Mouse (Mus musculus): Measurements from ENCODE around the gene Armh2.

The Armh2 gene

GRCm38 (mm10) chr13:24741028-24741427, at the start of gene Armh2:
Armh2 (plus strand) TSS chr13:24741232.
- in situ Hi-C loops (cut with MboI, MseI) = loop anchor here (5.0 to 10.0 kb wide), 2 partner anchors 39 to 184 kb away; no protein-coding TSS in a partner anchor

DNA sequence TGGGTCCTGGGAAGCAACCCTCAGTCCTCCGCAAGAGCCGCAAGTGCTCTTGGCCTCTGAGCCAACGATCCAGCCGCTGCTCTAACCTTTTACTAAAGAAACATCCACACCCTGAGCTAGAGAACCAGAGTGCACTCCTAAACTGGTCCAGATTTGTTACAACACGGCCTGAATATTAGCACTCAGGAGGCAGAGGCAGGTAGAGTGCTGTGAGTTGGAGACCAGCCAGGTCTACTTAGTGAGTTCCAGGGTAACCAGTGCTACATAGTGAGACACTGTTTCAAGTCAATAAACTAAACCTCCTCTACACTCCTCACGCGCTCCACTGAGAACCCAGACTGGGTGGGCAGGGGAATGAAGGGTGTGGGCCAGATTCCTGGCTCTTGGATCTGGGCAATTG, 47.7 kb upstream of the Armh2 start:
- in situ Hi-C loops (cut with MboI, MseI) = no loop called here

DNA sequence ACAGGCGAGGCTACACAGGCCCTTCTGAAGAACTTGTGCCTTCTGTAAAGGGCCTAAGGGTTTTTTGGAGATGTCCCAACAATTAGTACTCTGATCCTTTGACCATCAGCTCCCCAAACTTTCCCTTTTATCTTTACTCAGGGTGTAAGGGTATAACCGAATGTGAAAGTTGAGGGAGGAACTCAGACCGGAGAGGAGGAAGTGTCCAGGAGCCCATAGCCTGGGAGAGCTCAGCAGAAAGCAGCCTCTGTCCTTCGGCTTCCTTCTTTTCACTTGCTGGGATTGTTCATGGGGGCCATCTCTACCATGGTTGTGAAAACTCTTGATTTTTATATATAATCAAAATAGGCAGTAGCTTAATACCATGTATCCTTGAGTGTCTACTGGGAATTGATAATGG, 42.3 kb upstream of the Armh2 start:
- in situ Hi-C loops (cut with MboI, MseI) = no loop called here

GRCm38 (mm10) chr13:24702128-24702527, 38.9 kb upstream of the Armh2 start:
- in situ Hi-C loops (cut with MboI, MseI) = loop anchor here (5.0 kb wide), 1 partner anchor 40 kb away; the partner anchor contains the start of gene Armh2

GRCm38 (mm10) chr13:24709656-24710396, 31.2 kb upstream of the Armh2 start:
- in situ Hi-C loops (cut with MboI, MseI) = loop anchor here (10.0 kb wide), 1 partner anchor 215 kb away; no protein-coding TSS in a partner anchor

DNA sequence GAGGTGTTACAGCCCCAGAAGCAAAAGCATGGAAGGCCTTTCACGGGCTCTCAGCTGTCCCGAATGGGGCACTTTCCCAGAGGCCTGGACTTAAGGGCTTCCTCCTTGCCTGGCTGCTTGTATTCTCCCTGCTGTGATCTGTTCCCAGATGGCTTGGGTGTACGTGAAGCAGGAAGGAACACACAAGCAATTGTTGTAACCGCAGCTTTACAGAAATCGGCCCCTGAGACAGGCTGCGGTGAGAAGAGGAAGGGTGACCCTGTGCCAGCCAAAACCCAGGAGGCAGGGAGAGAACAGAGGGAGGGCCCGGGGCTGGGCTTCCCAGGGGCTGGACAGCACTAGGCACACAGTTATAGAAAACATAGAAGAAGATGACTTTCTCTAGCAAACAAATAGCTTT, 30.1 kb upstream of the Armh2 start:
- in situ Hi-C loops (cut with MboI, MseI) = loop anchor here (10.0 kb wide), 1 partner anchor 214 kb away; no protein-coding TSS in a partner anchor

DNA sequence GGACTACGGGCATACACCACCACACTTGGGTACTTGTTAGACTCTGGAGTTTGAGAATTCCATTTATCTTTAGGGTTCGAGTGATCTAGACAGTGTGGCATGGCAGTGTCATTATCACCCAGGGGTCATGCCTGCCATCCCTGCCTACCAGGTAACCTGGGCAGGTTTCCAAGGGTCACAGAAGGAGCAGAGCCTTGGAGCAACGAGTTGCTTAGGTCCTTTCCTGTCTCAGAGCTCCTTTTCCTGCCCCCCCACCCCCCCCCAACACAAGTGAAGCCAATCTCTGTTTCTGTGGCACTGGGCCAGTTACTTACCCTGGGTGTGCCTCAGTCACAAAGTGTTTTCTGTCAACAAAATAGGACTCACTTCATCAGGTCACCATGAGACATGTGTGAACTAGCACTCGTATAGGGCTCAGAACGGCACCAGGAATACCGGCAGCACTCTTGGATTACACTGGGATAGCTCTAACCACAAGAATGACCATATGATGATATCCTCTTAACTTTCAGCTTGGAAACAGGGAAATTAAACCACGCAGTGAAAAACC, 28.4 kb upstream of the Armh2 start:
- in situ Hi-C loops (cut with MboI, MseI) = loop anchor here (10.0 kb wide), 1 partner anchor 212 kb away; no protein-coding TSS in a partner anchor

DNA sequence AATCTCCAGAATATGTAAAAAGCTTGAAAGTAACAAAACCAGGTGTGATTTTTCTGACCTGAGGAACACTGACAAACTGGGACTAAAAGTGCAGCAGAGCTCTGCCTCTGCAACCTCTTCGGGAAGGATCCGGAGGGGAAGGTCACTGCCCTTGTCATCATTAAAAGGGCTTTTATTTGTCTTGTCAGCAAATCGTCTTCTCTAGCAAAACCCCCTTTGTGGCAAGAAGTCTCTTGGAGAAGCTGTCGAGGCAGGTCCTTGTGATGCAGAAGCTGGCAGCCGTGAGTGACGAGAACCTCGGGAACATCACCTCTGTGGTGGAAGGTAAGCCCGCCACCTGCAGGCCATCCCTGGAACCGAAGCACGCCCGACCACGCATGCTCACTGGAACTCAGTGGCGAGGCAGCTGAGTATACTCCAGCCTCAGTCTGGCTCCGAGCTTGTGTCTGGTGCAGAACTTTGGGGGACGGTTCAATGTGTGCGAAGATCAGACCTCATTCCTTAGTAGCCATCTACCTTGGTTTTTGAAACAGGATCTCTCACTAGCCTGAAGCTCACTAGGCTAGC, 27.5 kb upstream of the Armh2 start:
- in situ Hi-C loops (cut with MboI, MseI) = loop anchor here (10.0 kb wide), 1 partner anchor 211 kb away; no protein-coding TSS in a partner anchor

DNA sequence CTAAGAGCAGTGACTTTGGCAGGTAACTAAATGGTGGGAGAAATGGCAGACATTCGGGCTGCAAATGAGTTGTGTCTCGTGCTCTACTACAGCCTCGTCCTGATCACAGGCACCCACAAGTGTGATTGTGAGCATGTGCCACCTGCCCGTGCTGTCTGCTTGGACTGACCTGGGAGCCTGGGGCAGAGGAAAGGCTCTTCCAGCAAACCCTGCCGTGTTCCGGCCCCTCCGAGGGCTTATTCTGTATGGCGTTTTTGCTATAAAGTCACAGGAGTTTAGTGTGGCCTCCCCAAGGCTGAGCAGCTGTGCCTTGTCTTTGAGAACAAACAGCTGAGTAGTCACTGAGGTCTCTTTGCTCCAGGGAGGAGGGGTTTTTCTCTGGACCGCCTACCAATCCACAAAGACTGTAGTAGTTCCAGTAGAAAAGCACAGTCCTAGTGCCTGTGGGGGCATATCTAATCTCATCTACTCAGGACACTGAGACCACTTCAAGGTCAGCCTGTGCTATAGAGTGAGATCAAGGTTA, 26.6 kb upstream of the Armh2 start:
- in situ Hi-C loops (cut with MboI, MseI) = loop anchor here (10.0 kb wide), 1 partner anchor 210 kb away; no protein-coding TSS in a partner anchor

DNA sequence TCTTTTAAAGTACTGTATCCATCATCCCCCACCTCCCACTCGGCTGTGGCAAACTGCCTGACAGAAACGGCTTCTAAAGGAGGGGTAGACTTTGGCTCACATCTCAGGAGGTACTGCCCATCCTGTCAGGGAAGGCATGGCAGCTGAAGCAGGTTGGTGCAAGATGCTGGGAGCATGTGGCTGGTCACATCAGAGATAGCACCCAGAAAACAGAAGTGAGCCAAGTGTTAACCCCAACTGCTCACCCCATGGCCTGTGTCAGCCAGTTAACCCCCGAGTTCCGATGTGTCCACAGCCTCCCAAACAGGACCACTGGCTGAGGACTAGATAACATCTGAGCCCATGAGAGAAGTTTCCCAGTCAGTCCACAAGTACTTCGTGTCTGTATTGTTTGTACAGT, 25.4 kb upstream of the Armh2 start:
- in situ Hi-C loops (cut with MboI, MseI) = loop anchor here (10.0 kb wide), 1 partner anchor 209 kb away; no protein-coding TSS in a partner anchor

DNA sequence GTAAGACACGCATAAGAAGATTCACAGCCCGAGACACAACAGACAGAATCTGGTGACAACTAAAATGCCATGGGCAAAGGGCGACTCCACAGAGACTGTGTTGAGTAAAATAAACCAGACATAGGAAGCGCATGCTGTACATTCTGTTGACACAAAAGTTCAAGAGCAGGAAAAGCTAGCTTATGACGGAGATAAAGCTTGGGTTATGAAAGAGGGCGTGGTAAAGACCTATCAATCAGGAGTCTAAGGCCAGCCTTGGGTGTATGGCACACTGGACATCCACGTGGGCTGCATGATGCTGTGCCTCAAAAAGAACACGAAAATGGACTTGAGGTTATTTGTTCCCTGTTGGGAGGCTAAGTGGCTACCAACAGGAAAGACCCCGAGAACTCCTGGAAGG, 24.6 kb upstream of the Armh2 start:
- in situ Hi-C loops (cut with MboI, MseI) = loop anchor here (10.0 kb wide), 1 partner anchor 208 kb away; no protein-coding TSS in a partner anchor

DNA sequence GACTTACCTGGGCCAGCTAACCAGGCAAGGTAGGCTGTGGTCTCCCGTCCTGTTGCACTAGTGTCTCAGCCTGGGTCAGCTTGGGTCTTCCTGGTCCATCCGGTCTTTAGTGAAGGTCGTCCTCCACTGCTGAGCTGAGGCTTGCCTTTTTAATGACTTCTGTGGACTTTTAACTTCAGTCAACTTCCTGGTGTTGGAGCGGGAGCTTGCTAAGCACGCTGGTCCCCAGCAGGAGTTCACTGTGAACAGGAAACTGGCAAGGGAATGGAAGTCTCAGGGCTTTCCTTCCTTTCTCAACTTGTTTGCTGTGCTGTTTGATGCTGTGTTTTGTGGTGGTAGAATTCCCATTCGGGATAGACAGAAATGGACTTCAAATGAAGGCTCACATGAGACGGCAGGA, 23.4 kb upstream of the Armh2 start:
- in situ Hi-C loops (cut with MboI, MseI) = loop anchor here (10.0 kb wide), 1 partner anchor 207 kb away; no protein-coding TSS in a partner anchor

GRCm38 (mm10) chr13:24721502-24721901, 19.5 kb upstream of the Armh2 start:
- in situ Hi-C loops (cut with MboI, MseI) = no loop called here

GRCm38 (mm10) chr13:24723699-24724394, 17.2 kb upstream of the Armh2 start:
- in situ Hi-C loops (cut with MboI, MseI) = no loop called here

DNA sequence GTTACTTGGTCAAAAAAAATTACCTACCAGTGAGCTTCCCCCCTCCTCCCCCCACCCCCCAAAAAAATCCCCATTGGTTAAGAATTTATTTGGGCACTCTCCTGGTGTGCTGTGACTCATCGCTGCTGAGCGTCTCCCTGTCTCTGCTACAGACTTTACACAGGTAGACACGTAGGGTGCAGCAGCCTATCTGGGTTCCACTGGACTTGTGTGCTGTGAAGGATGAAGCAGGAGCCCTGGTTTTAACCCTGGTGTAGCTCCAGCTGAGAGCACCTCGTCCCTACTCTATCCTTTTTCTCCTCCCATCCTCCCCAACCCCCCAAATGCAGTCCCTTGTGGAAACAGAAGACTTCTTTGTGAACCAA, 16.7 kb upstream of the Armh2 start:
- in situ Hi-C loops (cut with MboI, MseI) = no loop called here

- in situ Hi-C loops (cut with MboI, MseI) = no loop called here
Measured at GRCm38 (mm10) chr13:24729128-24729527, 11.9 kb upstream of the Armh2 start.

DNA sequence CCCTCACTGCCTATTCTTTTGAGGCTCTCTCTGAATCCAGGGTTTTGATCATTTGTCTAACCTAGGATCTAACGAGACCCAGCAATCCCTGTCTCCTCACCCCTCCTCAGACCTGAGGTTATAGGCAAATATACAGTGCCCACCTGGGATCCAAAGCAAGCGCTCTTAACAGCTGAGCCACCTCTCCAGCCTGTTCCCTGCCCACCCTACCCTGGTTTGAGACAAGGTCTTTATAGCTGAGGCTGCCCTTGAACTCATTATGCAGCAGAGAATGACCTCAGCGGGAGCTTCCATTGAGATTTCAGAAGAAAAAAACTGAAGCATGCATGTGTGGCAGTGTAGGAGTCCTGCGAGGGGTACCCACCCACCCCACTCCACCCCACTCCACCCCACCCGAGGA, 6.5 kb upstream of the Armh2 start:
- in situ Hi-C loops (cut with MboI, MseI) = no loop called here

DNA sequence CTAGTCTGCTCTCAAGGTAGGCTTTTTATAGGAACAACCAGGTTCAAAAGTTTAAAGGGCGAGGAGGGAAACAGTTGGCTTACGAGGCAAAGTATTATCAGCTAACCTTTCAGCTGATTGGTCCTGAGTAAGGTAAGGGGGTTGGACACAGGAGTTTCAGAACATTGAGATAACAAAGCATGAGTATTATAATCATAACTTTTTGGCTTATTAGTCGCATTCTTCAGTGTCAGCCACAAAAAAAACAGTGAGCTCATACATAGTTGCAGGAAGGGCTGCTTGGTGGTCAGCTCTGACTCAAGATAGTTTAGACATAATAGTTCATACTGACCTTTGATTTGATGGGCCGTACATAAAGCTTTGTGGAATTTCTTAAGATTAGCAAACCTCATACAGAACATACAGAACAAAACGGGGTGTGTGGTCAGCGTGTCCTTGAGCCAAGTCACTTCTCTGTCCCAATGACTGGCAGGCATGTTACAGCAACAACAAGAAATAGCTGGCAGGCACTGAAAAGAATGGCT, 5.4 kb upstream of the Armh2 start:
- in situ Hi-C loops (cut with MboI, MseI) = no loop called here

DNA sequence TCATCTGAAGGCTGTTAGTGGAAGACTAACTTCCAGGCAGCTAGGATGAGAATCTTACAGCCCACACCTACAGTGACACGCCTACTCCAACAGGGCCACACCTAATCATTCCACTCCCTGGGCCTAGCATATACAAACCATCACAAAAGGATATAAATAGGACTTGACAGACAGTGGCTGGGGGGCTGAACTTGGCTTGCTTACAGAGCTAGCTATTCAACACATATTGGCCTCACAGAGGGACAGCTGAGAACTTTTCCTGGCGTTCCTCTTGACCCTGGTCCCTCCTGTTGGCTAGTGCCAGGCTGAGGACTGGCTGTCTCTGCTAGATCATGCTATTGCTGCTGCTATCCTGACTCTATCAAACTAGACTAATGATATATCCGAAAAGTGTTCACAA, 6.8 kb downstream of the Armh2 start:
- in situ Hi-C loops (cut with MboI, MseI) = loop anchor here (10.0 kb wide), 1 partner anchor 177 kb away; no protein-coding TSS in a partner anchor

DNA sequence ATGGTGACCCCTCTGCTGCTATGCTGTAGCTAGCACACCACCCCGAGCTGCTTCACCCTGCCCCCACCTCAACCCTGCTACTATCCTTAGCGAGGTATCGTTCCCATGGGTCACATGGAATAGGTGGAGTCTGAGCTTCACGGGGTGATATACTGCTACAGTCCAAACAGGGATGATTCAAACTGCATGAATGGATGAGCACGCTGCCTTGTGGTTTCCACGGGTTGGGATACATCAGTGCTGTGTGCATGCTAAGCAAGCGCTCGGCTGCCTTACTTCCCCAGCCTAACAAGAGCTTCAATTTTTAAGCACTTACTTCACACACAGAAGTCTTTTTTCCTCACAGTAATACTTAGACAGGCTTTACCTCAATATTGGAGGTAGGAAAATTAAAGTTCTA, 9.8 kb downstream of the Armh2 start:
- in situ Hi-C loops (cut with MboI, MseI) = no loop called here

- in situ Hi-C loops (cut with MboI, MseI) = no loop called here
Measured at GRCm38 (mm10) chr13:24751396-24751795, 10.4 kb downstream of the Armh2 start.
